Mouse (Mus musculus) T-helper 1 cell (primary cell): ENCODE measurements at regions not wholly inside any gene's neighbourhood (a gene's known extent, or its start where the extent isn't known, plus 50 kb on each side); places are given as distances from the start of the nearest gene placed in this dataset.

Experiments used
- in situ Hi-C: fragments of 300-600 bp; cut with MboI, MseI; formaldehyde crosslinking; loops from one replicate; pipeline ENCODE4 v1.15.1; 2025; ENCODE audit warnings: high pct_unique_total_duplicates

DNA sequence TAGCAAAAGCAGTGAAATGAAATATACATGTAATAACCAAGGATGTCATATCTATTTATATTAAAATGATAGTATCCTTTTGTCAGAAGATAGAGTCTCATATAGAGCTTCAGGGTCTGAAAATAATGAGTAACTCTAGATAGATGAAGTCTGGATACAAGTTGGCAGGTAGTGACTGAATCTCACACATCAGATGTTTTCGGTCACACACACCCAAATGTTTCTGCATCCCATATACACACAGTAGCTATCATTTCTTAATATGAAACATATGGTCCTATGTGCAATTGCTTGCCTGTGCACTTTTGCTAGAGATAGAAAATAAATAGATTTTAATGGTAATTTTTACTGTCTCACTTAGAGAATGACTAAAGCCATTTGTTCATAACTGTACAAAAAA lies 1569.7 kb upstream of the Pabpc4l start:
- in situ Hi-C loops, result loop anchor here (10.0 kb wide), 1 partner anchor 1673 kb away; no protein-coding TSS in a partner anchor
